Mouse (Mus musculus): ENCODE data around the gene Naaa. TPM values are rescaled to one million over a fixed set of nuclear protein-coding genes. Genes with fewer than 3 reads are reported as not detected.

Gene Naaa
- 18.1 and 22.8 TPM in 2 replicates for polyA plus RNA-seq (2012; ENCODE audit: insufficient read depth, insufficient read length, missing spikeins)

DNA sequence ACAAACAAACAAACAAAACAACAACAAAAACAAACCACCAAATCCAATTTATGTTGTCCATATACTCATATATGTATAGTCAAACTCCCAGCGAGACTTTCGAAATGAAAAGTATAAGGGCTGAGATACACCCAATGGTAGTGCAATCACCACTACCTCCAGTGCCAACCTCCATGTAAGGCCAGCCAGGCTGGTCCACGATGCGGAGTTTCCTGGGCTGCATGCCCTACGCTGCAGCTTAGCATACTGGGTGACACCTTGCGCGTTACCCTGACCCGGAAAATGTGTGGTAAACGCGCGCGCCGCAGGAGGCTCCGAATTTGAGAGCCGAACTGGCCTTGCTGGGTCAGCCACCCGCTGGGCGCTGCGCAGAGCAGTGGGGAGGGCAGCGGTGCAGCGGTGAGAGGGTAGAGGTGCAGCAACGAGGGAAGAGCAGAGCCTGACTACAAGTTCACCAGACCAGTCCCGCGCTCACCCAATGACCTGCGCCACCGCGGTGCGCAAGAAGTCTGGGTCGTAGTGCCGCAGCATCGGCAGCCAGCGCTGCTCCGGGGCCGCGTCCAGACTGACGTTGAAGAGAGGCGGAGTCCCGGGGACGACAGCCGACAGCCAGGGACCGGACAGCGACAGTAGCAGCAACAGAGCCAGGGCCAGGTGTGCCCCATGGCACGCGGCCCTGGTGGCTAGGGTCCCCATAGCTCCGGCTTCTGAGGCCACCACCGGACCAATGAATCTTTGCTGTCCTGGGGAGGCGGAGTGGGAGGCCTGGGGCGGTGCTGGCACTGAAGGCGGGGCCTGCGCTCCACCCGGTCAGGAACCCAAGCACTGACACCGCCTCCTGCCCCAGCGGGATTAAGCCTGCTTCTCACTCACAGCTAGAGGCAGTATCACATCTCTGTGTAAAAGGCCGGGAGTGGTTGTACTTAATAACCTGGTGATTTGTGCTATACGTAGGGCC lies at the start of gene Naaa:
Gene Naaa (minus strand): TSS at position 734 of the 958 bp plus-strand sequence.
- Histone ChIP-seq H3K4me1 (ENCODE audit: control insufficient read depth, insufficient read depth, insufficient read length, low read length) (no peaks in the 10 kb centered on the region), H3K27ac (replicated peaks; ENCODE audit: low read depth, low read length) (peak within 1 kb of the TSS; percentile 61), H3K4me3 (ENCODE audit: insufficient read depth, low read depth, low read length) (peak within 1 kb of the TSS; percentile 88)

- peak overlapping the region; percentile 15; the same call in 1 of the 2 replicates for H3K4me3 ChIP-seq (ENCODE audit: insufficient read depth, low read depth, low read length)
- peak overlapping the region; percentile 67; the same call in 1 of the 2 replicates for H3K27ac ChIP-seq (replicated peaks; ENCODE audit: low read depth, low read length)
- H3K4me1 ChIP-seq (ENCODE audit: control insufficient read depth, insufficient read depth, insufficient read length, low read length) = peaks cover 14% of the 10 kb centered on the region
These were observed 49.4 kb upstream of the Naaa start for GRCm38 (mm10) chr5:92327367-92327766.

DNA sequence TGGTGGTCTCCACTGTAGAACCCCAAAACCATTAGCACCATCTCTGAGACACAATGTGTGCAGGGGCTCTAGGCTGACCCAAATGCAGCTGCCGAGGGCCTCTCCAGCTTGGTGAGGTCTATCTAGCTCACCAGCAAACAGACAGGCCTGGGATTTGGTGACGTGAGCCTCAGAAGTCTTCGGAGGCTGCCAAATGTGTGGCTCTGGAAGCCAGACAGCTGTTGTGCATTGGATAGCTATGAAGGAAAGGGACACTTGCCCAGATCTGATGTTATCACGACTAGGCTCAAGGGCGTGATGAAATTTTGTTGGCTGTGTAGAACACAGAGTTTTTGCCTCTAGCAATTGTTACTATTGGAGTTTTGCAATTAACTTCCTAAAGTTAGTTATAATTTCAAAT lies 45.3 kb upstream of the Naaa start:
- H3K4me3 ChIP-seq (ENCODE audit: insufficient read depth, low read depth, low read length) = no peak overlapping the region
- H3K4me1 ChIP-seq (ENCODE audit: control insufficient read depth, insufficient read depth, insufficient read length, low read length) = peaks cover 18% of the 10 kb centered on the region; the same call in 1 of the 2 replicates
- H3K27ac ChIP-seq (replicated peaks; ENCODE audit: low read depth, low read length) = peak overlapping the region; percentile 98

- peaks cover 18% of the 10 kb centered on the region; the same call in 1 of the 2 replicates for H3K4me1 ChIP-seq (ENCODE audit: control insufficient read depth, insufficient read depth, insufficient read length, low read length)
- H3K4me3 ChIP-seq (ENCODE audit: insufficient read depth, low read depth, low read length) = no peak overlapping the region
- peak overlapping the region; percentile 100 for H3K27ac ChIP-seq (replicated peaks; ENCODE audit: low read depth, low read length)
These were observed 44.6 kb upstream of the Naaa start for GRCm38 (mm10) chr5:92322612-92323011.

- H3K4me1 ChIP-seq (ENCODE audit: control insufficient read depth, insufficient read depth, insufficient read length, low read length) = peaks cover 18% of the 10 kb centered on the region; the same call in 1 of the 2 replicates
- no peak overlapping the region for H3K4me3 ChIP-seq (ENCODE audit: insufficient read depth, low read depth, low read length)
- peak overlapping the region; percentile 100 for H3K27ac ChIP-seq (replicated peaks; ENCODE audit: low read depth, low read length)
These were observed 43.8 kb upstream of the Naaa start for GRCm38 (mm10) chr5:92321631-92322400.

GRCm38 (mm10) chr5:92318596-92318995 lies 40.6 kb upstream of the Naaa start:
- Histone ChIP-seq H3K27ac (replicated peaks; ENCODE audit: low read depth, low read length) (peak overlapping the region; percentile 65; the same call in 1 of the 2 replicates), H3K4me3 (ENCODE audit: insufficient read depth, low read depth, low read length) (no peak overlapping the region)

GRCm38 (mm10) chr5:92318119-92318518 lies 40.1 kb upstream of the Naaa start:
- Histone ChIP-seq H3K4me3 (ENCODE audit: insufficient read depth, low read depth, low read length) (no peak overlapping the region), H3K27ac (replicated peaks; ENCODE audit: low read depth, low read length) (peak overlapping the region; percentile 65), H3K4me1 (ENCODE audit: control insufficient read depth, insufficient read depth, insufficient read length, low read length) (peaks cover 11% of the 10 kb centered on the region; the same call in 1 of the 2 replicates)

More at GRCm38 (mm10) chr5:92318596-92318995, 40.6 kb upstream of the Naaa start:
- H3K4me1 ChIP-seq (ENCODE audit: control insufficient read depth, insufficient read depth, insufficient read length, low read length) = peaks cover 13% of the 10 kb centered on the region; the same call in 1 of the 2 replicates

DNA sequence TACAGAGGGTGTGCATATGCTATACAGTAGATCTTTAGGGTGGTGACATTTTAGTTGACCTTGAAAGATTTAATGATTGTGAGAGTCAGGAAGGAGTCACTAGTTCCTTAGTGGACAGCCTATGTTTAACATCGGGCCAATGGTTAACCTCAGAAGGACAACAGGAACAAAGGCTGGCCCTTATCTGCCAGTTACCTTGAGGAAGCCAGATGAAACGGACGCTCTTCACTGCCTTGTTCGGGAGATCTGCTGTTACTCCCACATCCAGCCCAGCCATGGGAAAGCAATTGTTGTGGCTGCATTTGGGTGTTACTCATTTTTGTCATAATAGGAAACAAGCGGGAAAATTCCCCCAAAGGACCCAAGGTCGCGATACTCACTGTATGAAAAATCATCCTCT lies 35.8 kb upstream of the Naaa start:
- no peak overlapping the region for H3K4me3 ChIP-seq (ENCODE audit: insufficient read depth, low read depth, low read length)
- H3K27ac ChIP-seq (replicated peaks; ENCODE audit: low read depth, low read length) = no peak overlapping the region
- peaks cover 4% of the 10 kb centered on the region for H3K4me1 ChIP-seq (ENCODE audit: control insufficient read depth, insufficient read depth, insufficient read length, low read length)

- no peak overlapping the region for H3K27ac ChIP-seq (replicated peaks; ENCODE audit: low read depth, low read length)
- no peak overlapping the region for H3K4me3 ChIP-seq (ENCODE audit: insufficient read depth, low read depth, low read length)
- H3K4me1 ChIP-seq (ENCODE audit: control insufficient read depth, insufficient read depth, insufficient read length, low read length) = peaks cover 2% of the 10 kb centered on the region; the same call in 1 of the 2 replicates
These were observed 34.2 kb upstream of the Naaa start for GRCm38 (mm10) chr5:92312046-92312715.

GRCm38 (mm10) chr5:92309681-92310511 lies 31.9 kb upstream of the Naaa start, which contains the start of gene Sdad1:
Gene Sdad1 (minus strand): TSS chr5:92310479.
- peak within 1 kb of the TSS; percentile 89 for H3K4me3 ChIP-seq (ENCODE audit: insufficient read depth, low read depth, low read length)
- peaks cover 2% of the 10 kb centered on the region; the same call in 1 of the 2 replicates for H3K4me1 ChIP-seq (ENCODE audit: control insufficient read depth, insufficient read depth, insufficient read length, low read length)
- H3K27ac ChIP-seq (replicated peaks; ENCODE audit: low read depth, low read length) = peak within 1 kb of the TSS; percentile 45; the same call in 1 of the 2 replicates

GRCm38 (mm10) chr5:92304291-92304690 lies 26.3 kb upstream of the Naaa start:
- H3K4me1 ChIP-seq (ENCODE audit: control insufficient read depth, insufficient read depth, insufficient read length, low read length) = no peaks in the 10 kb centered on the region; the same call in 1 of the 2 replicates
- no peak overlapping the region for H3K27ac ChIP-seq (replicated peaks; ENCODE audit: low read depth, low read length)
- H3K4me3 ChIP-seq (ENCODE audit: insufficient read depth, low read depth, low read length) = no peak overlapping the region

DNA sequence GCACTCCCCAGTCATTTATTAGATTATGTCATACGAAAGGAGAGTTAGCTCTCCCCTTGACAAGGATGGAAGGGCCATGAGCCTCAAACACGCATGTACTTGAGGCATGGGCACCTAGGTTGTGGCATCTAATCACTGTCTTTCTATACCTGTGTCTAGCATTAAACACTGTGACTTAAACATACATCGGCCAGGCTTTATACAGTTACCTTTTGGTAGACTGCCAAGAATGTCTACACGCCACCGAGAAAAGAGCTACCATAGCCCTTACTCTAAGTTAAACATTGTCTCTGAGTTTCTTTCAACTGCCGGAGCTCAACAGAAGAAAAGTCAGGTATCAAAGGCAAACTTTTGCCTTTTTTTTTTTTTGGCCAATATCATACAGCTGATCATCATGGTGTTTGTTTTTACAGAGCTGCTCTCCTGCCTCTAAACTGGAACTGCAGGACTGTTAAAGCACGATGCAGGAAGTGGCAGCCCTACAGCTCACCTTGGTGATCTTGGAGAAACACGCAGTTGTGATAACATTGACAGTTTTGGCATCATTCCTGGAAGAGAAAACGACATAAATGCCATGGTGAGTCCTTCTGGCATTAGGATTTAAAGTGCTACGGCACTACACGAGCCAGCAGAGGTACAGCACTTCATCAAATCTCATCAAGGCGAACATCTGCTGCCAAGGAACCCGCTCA lies 24.3 kb upstream of the Naaa start:
- Histone ChIP-seq H3K4me1 (ENCODE audit: control insufficient read depth, insufficient read depth, insufficient read length, low read length) (no peaks in the 10 kb centered on the region), H3K27ac (replicated peaks; ENCODE audit: low read depth, low read length) (no peak overlapping the region), H3K4me3 (ENCODE audit: insufficient read depth, low read depth, low read length) (no peak overlapping the region)

- Histone ChIP-seq H3K27ac (replicated peaks; ENCODE audit: low read depth, low read length) (no peak overlapping the region), H3K4me3 (ENCODE audit: insufficient read depth, low read depth, low read length) (no peak overlapping the region), H3K4me1 (ENCODE audit: control insufficient read depth, insufficient read depth, insufficient read length, low read length) (no peaks in the 10 kb centered on the region)
These were observed 16.6 kb upstream of the Naaa start for GRCm38 (mm10) chr5:92294525-92294924.
